Mouse (Mus musculus) heart, embryonic 16.5 days (tissue): ENCODE measurements at regions not wholly inside any gene's neighbourhood (a gene's known extent, or its start where the extent isn't known, plus 50 kb on each side); places are given as distances from the start of the nearest gene placed in this dataset.

Experiments
- ATAC-seq: fragments of 200-750 bp; cut with Nextera tagmentation; replicated peaks from 2 replicates; pipeline ENCODE4 v1.8.0; 2017; ENCODE audit warnings: moderate number of reproducible peaks; ENCODE audit not compliant: insufficient read depth, low FRiP score; ENCODE audit errors: extremely low read depth
- H3K27ac ChIP-seq: fragments of 300-500 bp; sonication (generic); 2 replicates; pipeline ENCODE4 v1.5.1; 2014; ENCODE audit warnings: mild to moderate bottlenecking, low read length, control low read depth, moderate library complexity
- H3K27me3 ChIP-seq: fragments of 300-500 bp; sonication (generic); 2 replicates; pipeline ENCODE4 v1.6.1; 2014; ENCODE audit warnings: low read length, mixed read lengths; ENCODE audit not compliant: control insufficient read depth, insufficient read depth
- H3K36me3 ChIP-seq: fragments of 300-500 bp; sonication (generic); 2 replicates; pipeline ENCODE4 v1.6.1; 2014; ENCODE audit not compliant: control insufficient read depth, insufficient read depth
- H3K4me1 ChIP-seq: fragments of 300-500 bp; sonication (generic); 2 replicates; pipeline ENCODE4 v1.6.1; 2014; ENCODE audit warnings: low read length, mixed read lengths; ENCODE audit not compliant: control insufficient read depth, insufficient read depth
- H3K4me2 ChIP-seq: fragments of 300-500 bp; sonication (generic); 2 replicates; pipeline ENCODE4 v1.6.1; 2014; ENCODE audit warnings: low read depth, mild to moderate bottlenecking, control low read depth, low read length
- H3K4me3 ChIP-seq: fragments of 300-500 bp; sonication (generic); 2 replicates; pipeline ENCODE4 v1.5.1; 2014; ENCODE audit warnings: mild to moderate bottlenecking, control low read depth, low read length
- H3K9ac ChIP-seq: fragments of 300-500 bp; sonication (generic); 2 replicates; pipeline ENCODE4 v1.6.1; 2014; ENCODE audit warnings: low read length, control low read depth
- H3K9me3 ChIP-seq: fragments of 300-500 bp; sonication (generic); replicated peaks from 2 replicates; pipeline ENCODE4 v1.6.1; 2016; ENCODE audit warnings: low read length; ENCODE audit not compliant: control insufficient read depth
- WGBS: fragments of 180-500 bp; shearing (Covaris S2); extraction: QIAGEN DNeasy Blood & Tissue Kit; methylation state at CpG from one replicate; pipeline ENCODE4 v1.1.7; 2014; 5-methylcytosine and 5-hydroxymethylcytosine counted together

GRCm38 (mm10) chr12:58443007-58443406 lies 173.9 kb upstream of the Clec14a start:
- Histone ChIP-seq H3K27ac (no peak overlapping the region), H3K36me3 (no peaks in the 10 kb centered on the region), H3K9ac (no peak overlapping the region), H3K4me3 (no peak overlapping the region), H3K9me3 (no peaks in the 10 kb centered on the region), H3K4me1 (no peaks in the 10 kb centered on the region), H3K4me2 (no peak overlapping the region), H3K27me3 (no peaks in the 10 kb centered on the region)
- 61% methylated on average over 3 of the region's 3 CpGs for WGBS
- ATAC-seq, result no peak

- Histone ChIP-seq H3K27me3 (no peaks in the 10 kb centered on the region), H3K4me3 (no peak overlapping the region), H3K9me3 (no peaks in the 10 kb centered on the region), H3K9ac (no peak overlapping the region), H3K4me1 (no peaks in the 10 kb centered on the region), H3K27ac (no peak overlapping the region), H3K36me3 (no peaks in the 10 kb centered on the region), H3K4me2 (no peak overlapping the region)
- no peak for ATAC-seq
- 96% methylated on average over 2 of the region's 2 CpGs for WGBS
Measured at GRCm38 (mm10) chr12:58441962-58442361, 172.9 kb upstream of the Clec14a start.

- no peaks in the 10 kb centered on the region for H3K9me3 ChIP-seq
- H3K9ac ChIP-seq, result no peak overlapping the region
- no peak for ATAC-seq
- no peaks in the 10 kb centered on the region for H3K27me3 ChIP-seq
- no peaks in the 10 kb centered on the region for H3K4me1 ChIP-seq
- no peak overlapping the region for H3K4me2 ChIP-seq
- H3K36me3 ChIP-seq, result no peaks in the 10 kb centered on the region
- no peak overlapping the region for H3K4me3 ChIP-seq
- no peak overlapping the region for H3K27ac ChIP-seq
Measured at GRCm38 (mm10) chr12:58440666-58441065, 171.6 kb upstream of the Clec14a start.

DNA sequence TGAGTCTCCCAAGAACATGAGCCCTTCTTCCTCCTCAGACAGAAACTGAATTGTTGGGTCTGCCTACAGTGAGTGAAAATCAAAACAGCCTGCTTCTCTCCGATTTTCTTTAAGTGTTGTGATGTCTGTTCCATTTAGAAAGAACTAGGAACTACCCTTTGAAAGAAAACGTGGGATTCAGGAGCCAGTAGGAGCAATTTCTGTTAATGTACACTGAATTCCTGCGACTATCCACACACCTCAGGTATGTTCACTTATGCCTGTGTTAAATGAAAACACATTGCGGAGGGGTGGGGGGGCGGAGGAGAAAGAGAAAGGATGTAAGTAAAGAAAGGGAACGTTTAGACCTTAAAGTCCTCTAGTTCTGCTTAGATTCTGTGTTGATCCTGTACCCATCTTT lies 167.9 kb upstream of the Clec14a start:
- Histone ChIP-seq H3K4me3 (no peak overlapping the region), H3K36me3 (no peaks in the 10 kb centered on the region), H3K9me3 (no peaks in the 10 kb centered on the region), H3K4me2 (no peak overlapping the region), H3K9ac (no peak overlapping the region), H3K27ac (no peak overlapping the region), H3K4me1 (no peaks in the 10 kb centered on the region), H3K27me3 (no peaks in the 10 kb centered on the region)
- no peak for ATAC-seq
- WGBS, result 74% methylated on average over 6 of the region's 6 CpGs

DNA sequence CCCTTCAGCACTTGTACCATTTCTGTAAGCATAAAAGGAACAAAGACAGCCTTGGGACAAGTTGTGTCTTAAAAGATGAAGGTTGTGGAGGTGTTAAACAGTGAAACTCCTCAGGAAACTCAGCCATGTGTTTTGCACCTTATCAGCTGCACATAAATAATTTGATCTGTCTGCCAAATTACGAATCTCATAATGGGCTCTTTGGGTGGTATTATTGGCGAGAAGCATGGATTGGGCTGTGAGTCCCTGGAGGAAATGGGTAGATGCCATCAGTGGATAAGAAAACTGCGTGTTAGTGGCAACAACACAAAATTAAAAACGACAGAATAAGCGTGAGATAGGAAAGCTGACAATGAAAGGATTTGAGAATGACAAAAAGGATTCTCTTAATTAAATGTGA lies 165.4 kb upstream of the Clec14a start:
- H3K9me3 ChIP-seq, result no peaks in the 10 kb centered on the region
- H3K36me3 ChIP-seq, result no peaks in the 10 kb centered on the region
- H3K4me1 ChIP-seq, result no peaks in the 10 kb centered on the region
- H3K4me3 ChIP-seq, result no peak overlapping the region
- no peak for ATAC-seq
- H3K27me3 ChIP-seq, result no peaks in the 10 kb centered on the region; the same call in 1 of the 2 replicates
- WGBS, result 70% methylated on average over 5 of the region's 5 CpGs
- H3K4me2 ChIP-seq, result no peak overlapping the region
- no peak overlapping the region for H3K9ac ChIP-seq
- no peak overlapping the region for H3K27ac ChIP-seq

- H3K9me3 ChIP-seq, result no peaks in the 10 kb centered on the region
- 77% methylated on average over 5 of the region's 5 CpGs for WGBS
- no peaks in the 10 kb centered on the region; the same call in 1 of the 2 replicates for H3K27me3 ChIP-seq
- no peak overlapping the region for H3K4me3 ChIP-seq
- H3K9ac ChIP-seq, result no peak overlapping the region
- H3K27ac ChIP-seq, result no peak overlapping the region
- H3K4me1 ChIP-seq, result no peaks in the 10 kb centered on the region
- ATAC-seq, result no peak
- H3K36me3 ChIP-seq, result no peaks in the 10 kb centered on the region
- no peak overlapping the region for H3K4me2 ChIP-seq
Measured at GRCm38 (mm10) chr12:58429929-58430328, 160.8 kb upstream of the Clec14a start.

DNA sequence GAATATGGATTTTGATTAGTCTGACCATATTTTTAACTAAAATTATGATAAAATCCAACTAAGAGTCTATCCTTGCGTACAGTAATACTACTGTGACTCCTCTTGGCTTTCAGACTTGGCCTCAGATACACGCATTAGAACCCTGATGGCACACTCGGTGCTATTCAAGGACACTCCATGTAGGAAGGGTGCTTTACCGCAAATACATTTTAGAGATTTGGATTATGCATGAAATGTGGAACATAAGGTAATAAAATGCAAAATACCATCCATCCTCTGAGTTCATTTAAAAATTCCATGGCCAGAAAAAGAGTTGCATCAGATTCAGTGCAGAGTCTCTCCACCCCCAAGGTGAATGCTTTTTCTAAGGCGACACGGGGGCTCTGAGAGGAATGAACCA lies 157.7 kb upstream of the Clec14a start:
- no peak overlapping the region for H3K4me2 ChIP-seq

DNA sequence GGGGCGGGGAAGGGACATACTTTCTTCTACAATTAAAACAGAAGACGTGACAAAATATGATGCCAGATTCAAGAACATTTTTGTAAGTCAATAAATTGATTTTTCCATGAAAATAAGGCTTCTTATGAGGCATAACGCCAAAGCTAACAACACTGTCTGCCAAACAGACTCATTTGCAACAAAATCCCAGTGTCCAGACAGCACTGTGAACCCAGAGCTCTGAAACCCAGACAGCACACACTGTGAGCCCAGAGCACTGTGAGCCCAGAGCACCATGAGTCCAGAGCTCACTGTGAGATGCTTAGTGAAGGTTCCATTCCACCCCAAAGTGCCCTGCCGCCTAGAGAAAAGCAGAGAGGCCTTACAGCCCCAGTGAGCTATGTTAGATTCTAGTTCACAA lies 156.9 kb upstream of the Clec14a start:
- 74% methylated on average over 4 of the region's 4 CpGs for WGBS

More for the DNA sequence above, 157.7 kb upstream of the Clec14a start:
- WGBS, result 87% methylated on average over 6 of the region's 6 CpGs
- Histone ChIP-seq H3K27me3 (no peaks in the 10 kb centered on the region; the same call in 1 of the 2 replicates), H3K36me3 (no peaks in the 10 kb centered on the region), H3K4me1 (no peaks in the 10 kb centered on the region), H3K9ac (no peak overlapping the region), H3K4me3 (no peak overlapping the region), H3K9me3 (no peaks in the 10 kb centered on the region), H3K27ac (no peak overlapping the region)
- no peak for ATAC-seq

DNA sequence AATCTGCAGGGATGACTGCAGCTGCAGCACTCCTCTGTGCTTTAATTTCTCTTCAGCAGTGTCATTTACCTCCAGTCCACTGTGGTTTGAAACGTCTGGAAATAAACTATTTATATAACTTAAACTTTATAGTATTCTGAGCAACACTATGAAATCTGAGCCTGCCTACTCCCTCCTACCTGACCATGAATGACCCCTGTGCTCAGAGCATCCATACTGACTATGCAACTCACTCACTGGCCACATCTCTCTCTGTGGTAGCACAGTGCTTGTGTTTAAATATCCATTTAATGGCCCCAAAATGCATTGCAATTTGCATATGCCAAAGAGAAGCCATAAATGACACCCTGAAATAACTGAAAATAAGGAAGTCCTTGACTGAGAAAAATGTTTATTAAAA lies 154.5 kb upstream of the Clec14a start:
- Histone ChIP-seq H3K9me3 (no peaks in the 10 kb centered on the region), H3K36me3 (no peaks in the 10 kb centered on the region), H3K4me3 (no peak overlapping the region), H3K4me1 (no peaks in the 10 kb centered on the region), H3K9ac (no peak overlapping the region), H3K27me3 (no peaks in the 10 kb centered on the region), H3K4me2 (no peak overlapping the region), H3K27ac (no peak overlapping the region)
- no peak for ATAC-seq
- 15% methylated on average over 1 of the region's 1 CpGs for WGBS

More for the DNA sequence above, 156.9 kb upstream of the Clec14a start:
- no peaks in the 10 kb centered on the region for H3K9me3 ChIP-seq
- no peak overlapping the region for H3K4me3 ChIP-seq
- no peak overlapping the region for H3K27ac ChIP-seq
- no peak for ATAC-seq
- H3K9ac ChIP-seq, result no peak overlapping the region
- no peak overlapping the region for H3K4me2 ChIP-seq
- H3K27me3 ChIP-seq, result no peaks in the 10 kb centered on the region; the same call in 1 of the 2 replicates
- H3K36me3 ChIP-seq, result no peaks in the 10 kb centered on the region
- no peaks in the 10 kb centered on the region for H3K4me1 ChIP-seq

DNA sequence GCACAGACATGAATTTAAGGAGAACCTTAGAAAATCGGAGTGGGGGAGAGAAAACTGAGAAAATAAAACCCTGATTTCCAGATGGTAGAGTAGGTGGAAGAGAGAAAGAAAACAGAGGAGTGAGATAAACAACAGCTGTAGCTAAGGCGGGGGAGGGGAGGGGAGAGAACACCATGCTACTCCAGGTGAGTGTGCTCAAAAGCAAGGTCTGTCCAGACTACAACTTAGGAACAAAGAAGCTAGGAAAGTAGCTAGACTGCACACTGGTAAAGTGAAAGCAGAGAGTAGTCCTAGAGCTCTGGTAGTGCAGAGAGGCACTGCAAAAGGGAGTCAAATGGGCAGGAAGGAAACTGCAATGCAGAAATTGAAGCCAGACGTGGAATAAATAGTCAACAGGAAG lies 132.8 kb upstream of the Clec14a start:
- H3K9me3 ChIP-seq, result no peaks in the 10 kb centered on the region
- 58% methylated on average over 3 of the region's 3 CpGs for WGBS
- ATAC-seq, result no peak

More for the DNA sequence above, 132.8 kb upstream of the Clec14a start:
- Histone ChIP-seq H3K27ac (no peak overlapping the region), H3K36me3 (no peaks in the 10 kb centered on the region), H3K9ac (no peak overlapping the region), H3K4me1 (no peaks in the 10 kb centered on the region), H3K4me3 (no peak overlapping the region), H3K27me3 (no peaks in the 10 kb centered on the region), H3K4me2 (no peak overlapping the region)
